Mouse (Mus musculus) spleen, adult 2 months (tissue): ENCODE data around the gene Rcor3.

Source experiments
- CTCF ChIP-seq: fragments of 200-500 bp; IDR thresholded peaks from 2 replicates; pipeline ENCODE4 v1.5.1; 2011; ENCODE audit warnings: mild to moderate bottlenecking, inconsistent platforms; ENCODE audit not compliant: insufficient read depth, insufficient read length, insufficient replicate concordance; ENCODE audit errors: extremely low read depth
- POLR2A ChIP-seq: fragments of 200-500 bp; IDR thresholded peaks from 2 replicates; pipeline ENCODE4 v1.6.1; 2011; ENCODE audit warnings: low read depth, low read length, inconsistent platforms

DNA sequence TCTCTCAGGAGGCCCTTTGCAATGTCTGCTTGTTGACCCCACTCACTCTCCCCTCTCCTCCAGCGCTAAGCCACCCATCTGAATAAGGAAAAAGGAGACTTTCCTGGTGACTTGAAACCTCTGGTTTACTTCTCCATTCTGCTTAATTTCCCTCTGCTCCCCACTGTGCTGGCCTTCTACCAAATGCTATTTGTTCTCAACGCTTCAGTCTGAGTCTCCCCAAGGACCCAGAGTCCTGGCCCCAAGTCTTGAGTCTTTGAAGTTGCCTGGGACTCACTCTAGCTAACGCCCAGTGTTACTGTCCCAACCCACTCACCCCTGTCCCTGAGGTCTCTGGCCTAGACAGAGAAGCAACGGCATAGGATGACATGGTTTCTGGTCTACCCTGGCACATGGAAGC is 49.9 kb downstream of the Rcor3 start:
- no peak for TF ChIP-seq CTCF
- TF ChIP-seq POLR2A = no peak
